Mouse (Mus musculus) kidney, postnatal 36 days (tissue): ENCODE measurements around the gene Scamp5.
"Not testable (repeated sequence)": the region's sequence is repeated elsewhere in the genome, so short reads cannot be mapped to it uniquely, and the experiment has no call there.

Experiments
- DNase-seq, 2 experiments: peaks; one replicate each; pipeline ENCODE4 v3.0.0; 2021 to 2022; ENCODE audit warnings: mixed read lengths in 2 of 2

The Scamp5 gene

DNA sequence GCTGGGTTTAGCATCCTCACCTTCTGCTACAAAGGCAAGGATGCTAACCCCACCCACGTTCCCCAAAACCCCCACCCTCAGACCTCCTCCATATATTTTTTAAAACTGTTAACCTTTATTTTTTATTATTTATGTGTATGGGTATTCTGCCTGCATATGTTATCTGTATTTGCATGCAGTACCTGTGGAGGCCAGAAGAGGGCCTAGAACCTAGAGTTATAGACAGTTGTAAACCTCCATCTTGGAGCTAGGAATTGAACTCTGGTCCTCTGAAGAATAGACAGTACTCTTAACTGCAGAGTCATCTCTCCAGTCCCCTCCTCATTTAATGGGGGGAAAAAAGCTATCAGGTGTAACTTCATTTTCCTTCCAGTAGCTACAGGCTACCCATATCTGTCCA lies 18.1 kb downstream of the Scamp5 start:
- peak in 1 of 2 experiments; percentile 48 for DNase-seq

DNA sequence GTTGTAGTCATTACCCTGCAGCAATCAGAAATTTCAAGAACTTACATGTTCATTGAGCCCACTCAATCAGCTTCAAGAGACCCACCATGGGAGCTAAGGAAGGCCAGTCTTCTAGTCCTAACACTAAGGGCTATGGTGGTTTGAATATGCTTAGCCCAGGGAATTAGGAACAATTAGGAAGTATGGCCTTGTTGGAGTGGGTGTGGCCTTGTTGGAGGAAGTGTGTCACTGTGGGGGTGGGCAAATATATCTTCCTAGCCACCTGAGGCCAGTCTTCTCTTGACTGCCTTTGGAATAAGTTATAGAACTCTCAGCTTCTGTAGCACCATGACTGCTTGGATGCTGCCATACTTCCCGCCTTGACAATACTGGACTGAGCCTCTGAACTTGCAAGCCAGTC lies 27.2 kb downstream of the Scamp5 start:
- no peak for DNase-seq

DNA sequence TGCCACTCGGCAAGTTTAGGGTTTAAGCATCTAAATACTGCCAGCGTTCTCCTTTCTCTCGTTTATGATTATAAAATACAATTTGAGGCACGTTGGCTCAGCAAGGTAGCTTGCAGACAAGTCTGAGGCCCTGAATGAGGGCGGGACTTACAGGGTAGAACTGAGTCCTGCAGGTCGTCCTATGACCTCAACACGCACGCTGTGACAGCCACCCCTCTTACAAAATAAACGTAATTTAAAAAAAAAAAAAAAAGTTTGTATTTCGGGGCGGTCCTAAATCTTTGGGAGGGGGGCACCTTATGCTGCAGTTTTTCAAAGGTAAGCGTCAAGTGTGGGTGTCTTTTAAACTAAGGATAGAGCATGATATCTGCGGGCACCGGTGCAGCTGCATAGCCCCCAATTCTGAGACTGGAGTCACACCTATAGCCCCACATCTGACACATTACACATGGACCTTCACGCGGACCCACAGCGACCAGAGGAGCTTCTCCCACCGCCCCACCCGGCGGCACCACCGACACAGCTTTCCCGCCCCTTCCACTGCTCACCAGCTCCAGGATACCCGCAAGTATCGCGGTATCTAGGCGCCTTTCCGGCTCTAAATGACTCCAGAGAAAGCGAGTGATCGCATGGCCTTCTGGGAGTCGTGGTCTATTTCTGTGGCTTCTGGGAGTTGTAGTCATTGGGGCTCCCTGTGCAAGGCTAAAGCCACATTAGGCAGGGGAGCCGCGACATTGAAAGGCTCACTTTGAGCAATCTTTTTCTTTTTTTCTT lies 28.2 kb downstream of the Scamp5 start, which contains the start of gene Ppcdc:
Ppcdc (minus strand) TSS at position 603 of the 774 bp plus-strand sequence.
- peak; percentile 94 to 98 for DNase-seq

DNA sequence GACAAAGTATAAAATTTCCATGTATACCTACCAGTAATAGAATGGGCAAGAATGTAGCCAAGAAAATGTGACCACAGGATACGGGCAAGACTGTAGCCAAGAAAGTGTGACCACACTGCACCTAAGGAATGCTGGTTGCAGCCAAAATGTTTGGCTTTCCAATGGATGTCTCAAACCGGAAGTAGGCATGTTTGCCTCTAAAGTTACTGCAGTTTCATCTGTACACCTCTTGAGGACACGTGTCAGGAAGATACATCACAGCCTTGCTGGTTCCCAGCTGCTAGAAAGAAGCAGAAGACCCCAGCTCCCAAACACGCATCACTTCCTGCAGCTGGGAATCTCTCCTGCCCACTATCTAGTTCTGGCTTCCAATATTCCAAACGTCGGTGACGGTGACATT lies 28.8 kb downstream of the Scamp5 start:
- DNase-seq, result peak in 1 of 2 experiments; percentile 29

DNA sequence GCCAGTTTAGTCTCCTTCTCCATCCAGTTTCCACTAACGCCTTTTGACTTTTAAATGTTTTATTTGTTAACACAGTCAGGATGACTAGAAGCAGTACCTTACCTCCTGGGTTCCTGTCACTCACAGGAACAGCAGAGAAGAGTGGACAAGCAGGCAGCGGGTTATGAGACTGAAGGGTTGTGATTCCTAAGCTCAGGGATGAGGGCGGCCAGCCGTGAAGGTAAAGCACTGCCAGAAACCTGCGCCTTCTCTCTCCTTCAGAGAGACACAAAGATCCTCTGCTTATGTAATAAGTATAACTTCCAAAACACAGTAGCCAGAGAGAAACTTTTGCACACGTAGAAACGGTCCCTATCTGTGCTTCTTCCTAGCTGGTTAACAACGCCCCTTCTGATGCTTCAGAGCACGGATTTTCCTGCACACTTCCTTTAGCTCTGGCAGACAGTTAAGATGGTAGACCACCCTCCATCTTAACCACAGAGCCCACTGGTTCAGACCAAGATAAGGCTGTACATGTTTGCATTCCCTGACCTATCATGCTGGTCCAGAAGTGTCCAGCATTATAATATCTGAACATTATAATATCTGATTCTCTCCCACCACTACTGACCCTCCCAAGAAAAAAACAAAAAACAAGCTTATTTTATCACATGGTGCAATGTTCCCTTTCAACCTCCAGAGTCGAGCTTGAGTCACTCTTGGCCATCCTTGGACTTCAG lies 29.8 kb downstream of the Scamp5 start:
- peak; percentile 58 to 63 for DNase-seq

DNA sequence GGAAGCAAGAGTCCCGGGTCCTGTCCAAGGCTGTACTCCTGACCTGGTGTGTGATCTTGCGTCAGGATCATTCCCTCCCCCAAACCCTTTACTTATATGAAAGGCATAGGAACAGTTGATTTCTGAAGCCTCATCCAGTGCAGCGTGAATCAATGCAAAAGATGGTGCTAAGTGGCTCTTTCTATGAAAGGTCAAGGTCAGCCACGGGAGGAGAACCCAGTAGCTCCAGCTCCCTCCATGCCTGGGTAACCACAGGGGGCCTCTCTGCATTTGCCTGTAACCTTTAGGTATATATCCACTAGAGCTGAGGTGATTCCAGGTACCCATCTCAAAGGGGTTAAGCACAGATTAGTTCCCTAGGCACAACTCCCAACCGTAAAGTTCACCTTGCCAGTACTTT lies 31.7 kb downstream of the Scamp5 start:
- no peak for DNase-seq

DNA sequence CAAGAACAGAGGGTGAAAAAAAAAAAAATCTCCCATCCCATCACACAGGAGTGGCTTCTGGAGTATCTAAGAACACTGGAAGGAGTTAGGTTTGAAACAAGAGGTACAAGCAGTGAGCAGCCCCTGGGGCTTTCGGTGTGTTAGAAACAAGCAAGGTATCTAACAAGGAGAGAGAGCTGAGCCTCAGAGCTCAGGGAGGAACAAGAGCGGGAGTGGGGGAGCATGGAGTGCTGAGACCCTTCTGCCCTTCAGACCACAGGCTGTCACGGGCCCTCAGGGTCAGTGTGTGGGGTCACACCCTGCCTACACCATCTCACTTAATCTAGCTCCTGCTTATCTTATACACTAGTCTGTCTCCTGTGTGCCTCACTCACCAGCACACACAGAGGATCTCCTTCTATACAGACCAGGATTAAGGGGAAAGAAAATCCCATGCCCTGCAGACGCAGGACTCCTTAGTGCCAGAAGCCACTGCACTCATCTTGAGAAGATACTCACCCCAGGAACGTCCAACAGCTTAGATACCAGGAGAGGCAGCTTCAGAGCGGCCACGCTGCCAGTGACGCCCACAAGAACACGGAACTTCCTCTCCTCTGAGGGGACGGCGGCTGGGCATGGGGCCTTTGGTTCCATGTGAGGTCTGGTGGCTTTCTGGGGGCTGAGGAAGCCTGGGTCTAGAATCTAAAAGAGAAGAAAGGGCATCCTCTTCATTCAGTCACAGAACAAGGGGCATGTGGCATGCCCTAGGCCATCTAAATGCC lies 33.3 kb downstream of the Scamp5 start:
- DNase-seq, result no peak

DNA sequence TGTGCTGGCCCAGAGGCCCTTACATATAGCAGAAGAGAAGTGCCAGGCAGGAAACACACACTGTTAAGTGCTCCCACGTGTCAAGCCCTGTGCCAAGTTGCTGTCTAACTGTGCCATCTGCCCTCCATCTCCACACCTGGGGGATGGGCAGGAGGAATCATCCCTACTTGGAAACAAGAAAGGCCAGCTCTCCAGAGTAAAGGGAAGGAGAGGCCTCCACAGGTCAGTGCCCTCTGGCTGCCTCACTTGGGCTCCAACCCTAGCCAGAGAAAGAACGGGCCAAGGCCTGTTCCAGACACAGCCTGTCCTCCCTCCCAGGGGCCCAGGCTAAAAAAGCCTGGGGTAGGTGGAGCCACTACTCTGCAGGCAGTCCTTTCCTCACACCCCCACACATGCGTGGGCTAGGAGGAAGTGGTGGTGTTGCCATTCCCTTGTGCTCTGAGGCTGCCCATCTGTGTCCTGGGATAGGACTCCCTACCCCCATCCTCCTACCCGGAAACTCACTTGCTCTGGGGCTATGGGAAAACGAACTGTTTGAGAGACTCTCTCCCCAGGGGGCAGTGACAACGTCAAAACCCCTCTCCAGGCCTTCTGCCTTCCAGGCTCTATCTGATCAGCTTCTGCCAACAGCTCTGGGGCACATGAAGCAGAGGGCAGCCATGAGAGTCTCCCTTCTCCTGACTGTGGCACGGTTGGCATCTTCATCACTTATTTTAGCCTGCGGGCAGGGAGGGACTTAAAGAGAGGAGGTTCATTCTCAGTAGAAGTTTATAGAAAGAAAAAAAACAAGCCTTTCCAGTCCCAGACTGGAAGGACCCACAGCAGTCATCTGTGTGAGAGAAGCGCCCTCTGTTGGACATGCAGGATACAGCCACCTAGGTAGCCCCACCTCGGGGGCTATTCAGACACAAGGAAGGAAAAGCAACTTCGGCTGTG lies 34.5 kb downstream of the Scamp5 start:
- peak; percentile 81 to 87 for DNase-seq

DNA sequence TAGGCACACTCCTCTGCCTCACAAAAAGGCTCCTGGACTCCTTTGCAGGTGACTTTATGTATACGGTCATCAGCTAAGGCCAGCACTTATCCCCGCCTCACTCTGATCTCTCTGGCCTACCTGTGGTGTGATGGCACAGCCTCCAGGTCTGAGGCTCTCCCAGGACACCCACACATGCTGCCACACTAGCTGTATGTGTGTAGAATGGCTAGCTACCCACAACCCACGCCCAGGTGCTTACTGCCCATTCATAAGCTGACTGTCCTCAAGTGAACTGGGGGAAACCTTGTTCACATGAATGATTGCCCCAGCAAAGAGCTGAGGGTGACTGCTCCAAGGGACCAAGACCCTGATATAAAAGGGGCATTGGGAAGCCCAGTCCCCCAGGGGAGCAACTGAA lies 35.4 kb downstream of the Scamp5 start:
- DNase-seq, result no peak

DNA sequence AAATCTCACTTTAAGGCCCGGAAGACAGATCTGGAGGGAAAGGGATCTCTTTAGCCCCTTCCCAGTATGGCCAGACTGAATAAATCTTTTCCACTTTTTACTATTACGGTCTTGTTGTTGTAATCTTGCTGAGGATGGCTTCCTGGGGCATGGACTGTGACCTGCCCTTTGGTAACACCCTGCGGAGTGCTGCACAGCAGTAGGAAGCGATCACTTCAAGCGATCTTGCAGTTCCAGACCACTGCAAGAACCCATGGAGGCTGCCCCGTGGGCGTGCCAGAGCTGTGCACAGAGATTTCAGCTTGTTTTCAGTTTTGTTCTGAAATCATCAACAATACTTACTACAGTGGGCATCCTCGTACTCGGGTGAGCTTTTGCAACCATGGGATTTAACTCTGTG lies 36.7 kb downstream of the Scamp5 start:
- DNase-seq, result peak; percentile 53 to 68

DNA sequence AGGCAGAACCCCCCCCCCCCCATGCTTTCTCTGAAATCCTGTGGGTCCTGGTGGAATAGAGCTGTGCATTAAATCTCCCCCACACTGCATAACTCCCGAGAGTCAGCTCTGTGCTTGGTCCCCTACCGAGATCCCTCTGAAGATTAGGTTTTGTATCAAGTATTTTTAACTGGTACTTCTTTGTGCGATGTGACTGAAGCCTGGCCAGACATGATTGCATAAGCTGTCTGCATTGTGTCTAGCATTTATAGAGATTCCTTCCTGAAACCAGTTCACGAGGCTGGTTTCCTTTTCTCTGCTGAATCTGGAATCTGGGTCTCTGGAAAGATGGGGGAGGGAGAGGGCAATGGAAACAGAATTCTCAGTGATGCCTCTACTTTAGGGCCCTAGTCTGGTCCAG lies 39.5 kb downstream of the Scamp5 start:
- no peak for DNase-seq

DNA sequence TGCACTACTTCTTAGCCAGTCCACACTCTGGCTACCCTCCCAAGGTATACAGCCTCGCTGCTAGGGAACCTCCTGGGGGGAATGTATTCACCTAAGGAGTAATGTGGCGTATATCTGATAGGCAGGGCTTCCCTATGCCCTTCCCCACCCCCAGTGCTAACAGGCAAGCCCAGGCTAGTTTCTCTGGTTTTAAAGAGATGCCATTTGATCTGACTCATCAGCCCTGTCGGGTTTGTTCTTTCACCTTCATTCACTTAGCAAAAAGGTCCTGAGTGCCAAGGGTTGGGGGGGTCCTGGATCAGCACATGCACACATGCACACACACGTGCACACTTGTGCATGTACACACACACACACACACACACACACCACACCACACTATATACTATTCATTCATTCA lies 39.9 kb downstream of the Scamp5 start:
- no peak for DNase-seq

DNA sequence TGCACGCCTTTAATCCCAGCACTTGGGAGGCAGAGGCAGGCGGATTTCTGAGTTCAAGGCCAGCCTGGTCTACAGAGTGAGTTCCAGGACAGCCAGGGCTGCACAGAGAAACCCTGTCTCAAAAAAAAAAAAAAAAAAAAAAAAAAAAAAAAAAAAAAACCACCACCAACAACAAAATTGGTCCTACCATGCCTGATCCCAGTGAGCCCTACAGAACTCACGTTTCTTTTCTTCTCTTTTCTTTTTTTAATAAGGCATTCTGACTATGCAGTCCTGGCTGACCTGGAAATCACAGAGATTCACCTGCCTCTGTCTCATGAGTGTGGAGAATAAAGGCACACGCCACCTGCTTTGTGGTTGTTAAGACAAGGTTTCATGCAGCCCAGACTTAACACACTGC lies 40.7 kb downstream of the Scamp5 start:
- DNase-seq, result not testable (repeated sequence)

DNA sequence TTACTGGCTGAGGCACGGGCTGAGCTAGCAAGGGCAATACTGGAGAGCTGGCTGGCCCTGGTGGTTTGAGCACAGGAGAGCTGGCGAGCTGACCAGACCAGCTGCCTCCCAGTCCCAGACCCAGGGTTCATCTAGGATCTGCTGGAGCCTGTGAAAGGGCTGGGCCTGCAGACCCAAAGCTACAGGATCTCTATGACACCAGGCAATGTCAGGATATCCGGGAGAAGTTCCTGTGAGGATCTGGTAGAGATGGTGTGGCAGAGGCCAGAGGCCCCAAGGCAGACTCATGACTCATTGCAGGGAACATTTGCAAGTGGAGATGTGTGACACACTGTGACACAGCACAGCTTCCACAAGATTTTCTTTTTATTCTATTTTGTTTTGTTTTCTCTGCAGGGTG lies 42.7 kb downstream of the Scamp5 start:
- DNase-seq, result peak; percentile 18 to 54

DNA sequence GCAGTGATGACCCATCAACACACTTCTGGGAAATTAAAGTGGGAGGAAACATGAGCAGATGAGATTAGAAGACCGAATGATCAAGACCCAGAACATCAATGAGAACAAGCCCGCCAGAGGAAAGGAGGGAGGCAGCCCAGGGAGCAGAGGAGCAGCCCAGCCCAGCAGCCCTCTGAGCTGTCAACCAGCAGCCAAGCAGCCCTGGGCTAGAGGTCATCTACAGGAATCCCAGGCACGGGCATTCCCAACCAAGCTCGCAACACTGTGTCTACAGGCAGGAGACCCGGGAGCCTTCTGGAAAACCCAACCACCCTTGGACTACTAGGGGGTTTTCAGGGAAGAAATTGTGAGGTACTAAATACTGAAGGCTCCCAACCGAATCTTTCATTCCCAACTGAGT lies 43.8 kb downstream of the Scamp5 start:
- DNase-seq, result no peak

DNA sequence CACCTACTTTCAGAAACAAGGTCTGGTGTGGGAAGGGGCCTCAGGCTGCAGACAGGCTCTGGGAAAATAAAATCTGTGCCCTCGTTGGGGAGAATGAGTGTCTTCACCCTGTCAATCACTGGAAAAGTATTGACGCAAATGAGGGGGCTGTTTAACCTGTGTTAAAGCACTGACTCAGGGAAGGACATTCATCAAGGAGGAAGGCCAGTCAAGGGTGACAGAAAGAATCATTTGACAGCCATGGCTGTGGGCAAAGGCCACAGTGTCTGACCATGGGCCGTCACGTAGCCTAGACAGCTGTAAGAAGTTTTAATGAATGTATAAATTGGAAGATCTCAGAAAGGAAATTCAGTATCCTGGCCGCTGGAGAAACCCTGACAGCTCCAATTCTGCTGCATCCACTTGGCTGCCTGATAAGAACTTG lies 46.2 kb downstream of the Scamp5 start:
- DNase-seq, result peak; percentile 19 to 24

DNA sequence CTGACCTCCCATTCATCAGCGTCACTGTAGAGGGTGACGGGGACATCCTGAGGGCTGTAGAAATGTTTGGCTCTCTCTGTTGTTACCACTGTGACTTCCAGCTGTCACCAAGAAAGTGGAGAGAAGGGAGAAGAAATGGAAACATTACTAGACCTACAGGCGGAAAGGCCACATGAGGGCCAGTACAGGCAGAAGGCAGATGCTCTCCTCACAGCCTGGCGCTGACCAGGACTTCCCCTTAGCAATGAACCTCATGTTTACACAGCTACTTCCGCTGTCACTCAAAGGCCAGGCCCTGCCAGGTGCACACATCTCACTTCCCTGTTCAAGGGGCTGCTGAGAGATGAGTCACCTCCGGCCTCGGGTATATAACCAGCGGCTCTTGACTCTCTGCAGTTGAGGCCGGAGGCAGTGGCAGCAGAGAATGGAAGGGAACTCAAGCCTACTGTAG lies 46.7 kb downstream of the Scamp5 start:
- peak; percentile 67 to 78 for DNase-seq

DNA sequence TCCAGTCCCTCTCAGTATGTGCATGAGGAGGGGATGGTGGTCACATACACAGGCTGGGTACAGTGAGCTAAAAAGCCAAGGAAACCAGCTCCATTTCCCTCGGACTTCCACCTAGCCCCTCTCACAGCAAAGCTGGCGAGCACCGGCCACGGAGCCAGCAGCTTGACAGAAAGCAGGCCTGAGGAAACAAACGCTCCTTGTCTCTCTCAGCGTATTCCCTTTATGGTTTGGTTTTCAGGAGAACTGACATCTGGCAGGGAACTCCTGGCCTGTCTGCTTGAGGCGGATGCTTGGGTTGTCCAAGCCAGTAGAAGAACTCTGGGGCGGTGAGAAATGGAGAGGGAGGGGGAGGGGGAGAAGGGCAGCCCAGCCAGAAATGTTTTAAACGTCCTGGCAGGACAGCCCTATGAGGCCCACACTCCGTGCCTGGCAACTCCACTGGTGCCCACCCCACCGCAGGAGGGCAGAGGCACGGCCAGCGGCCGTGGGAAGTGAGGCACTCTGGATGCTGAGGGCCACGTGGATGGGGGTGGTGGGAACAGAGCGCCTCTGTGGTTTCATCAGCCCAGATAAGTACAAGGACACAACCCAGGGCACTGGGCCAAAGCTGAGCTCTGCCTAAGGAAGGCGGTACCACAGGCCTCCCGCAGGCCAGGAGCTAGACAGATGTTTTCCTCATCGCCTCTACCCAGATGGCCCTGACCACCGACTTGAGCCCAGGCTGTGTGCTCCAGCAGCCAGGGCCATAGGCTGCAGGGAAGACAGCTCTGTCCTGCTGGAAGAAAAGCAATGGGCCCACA lies 47.3 kb downstream of the Scamp5 start:
- peak; percentile 89 for DNase-seq

DNA sequence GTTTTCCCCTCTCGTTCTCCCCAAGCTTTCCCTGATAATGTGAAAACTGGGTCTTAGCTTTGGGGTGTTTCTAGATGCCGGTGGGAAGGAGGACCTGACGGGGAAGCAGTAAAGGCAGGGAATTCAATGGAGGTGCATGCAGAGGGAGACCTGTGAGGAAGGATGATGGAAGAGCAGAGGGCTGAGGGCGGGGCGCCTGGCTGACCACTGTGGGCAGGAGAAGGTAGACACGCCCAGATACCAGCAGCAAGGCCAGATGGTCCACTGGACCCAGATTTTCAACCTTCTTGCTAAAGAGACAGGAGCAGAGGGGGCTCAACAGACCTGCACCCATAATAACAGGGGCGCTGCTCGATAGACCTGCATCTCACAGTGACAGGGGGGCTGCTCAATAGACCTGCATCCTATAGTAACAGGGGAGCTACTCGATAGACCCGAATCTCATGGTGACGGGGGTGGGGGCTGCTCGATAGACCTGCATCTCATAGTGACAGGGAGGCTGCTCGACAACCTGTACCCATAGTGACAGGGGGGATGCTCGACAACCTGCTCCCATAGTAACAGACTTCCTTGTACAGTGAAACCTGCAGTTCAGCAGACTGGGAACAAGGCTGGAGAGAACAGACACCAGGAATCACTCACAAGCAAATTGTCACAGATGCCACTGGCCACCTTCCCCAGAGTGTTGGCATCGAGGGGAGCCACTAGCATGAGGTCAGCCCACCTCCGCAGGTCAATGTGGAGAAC lies 48.2 kb downstream of the Scamp5 start:
- DNase-seq, result no peak

DNA sequence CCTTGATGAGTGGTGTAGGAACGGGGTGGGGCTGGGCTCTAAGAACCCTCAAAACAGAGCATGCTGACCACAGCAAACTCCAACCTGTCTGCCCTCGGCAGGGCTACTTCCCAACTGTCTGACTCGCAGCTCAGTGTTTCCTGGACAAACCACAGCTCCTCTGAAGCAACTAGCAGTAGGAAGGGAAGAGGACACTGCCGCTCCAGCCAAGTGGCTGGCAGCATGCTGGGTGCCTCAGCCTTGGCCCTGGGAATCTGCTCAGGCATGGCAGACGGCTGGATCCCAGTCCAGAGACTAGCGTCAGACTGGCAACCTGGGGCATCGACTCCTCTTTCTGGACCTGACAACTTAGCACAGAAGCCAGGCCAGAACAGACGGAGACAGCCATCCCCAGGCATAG lies 50.5 kb downstream of the Scamp5 start:
- DNase-seq, result no peak
